In genomic region chr7:19778645-19779044, GRCm38 (mm10) we compare ENCODE assay signal across 31 mouse cellular contexts. TPM values are rescaled to one million over a fixed set of nuclear protein-coding genes. Genes with fewer than 3 reads are reported as not detected.
DNase-seq lines count a peak whose midpoint lies in the region; ATAC-seq and TF ChIP-seq lines count a peak whose summit lies in the region.
"Had no signal": no experiment of that assay in that cellular context is flagged by ENCODE, and none has a peak within 500 bp of the region (broad histone marks: within the 10 kb centered on the region; RNA-seq: fewer than 3 reads in every experiment).

No protein-coding gene starts in this region.

- no peaks in the 10 kb centered on the region for H3K27me3 ChIP-seq in limb, embryonic 14.5 days (ENCODE audit: control insufficient read depth, insufficient read depth, low read length)
- no peaks in the 10 kb centered on the region for H3K27me3 ChIP-seq in limb, embryonic 10.5 days (ENCODE audit: low read depth, poor library complexity, severe bottlenecking)
- H3K27me3 ChIP-seq in lung, postnatal 0 days (replicated peaks; ENCODE audit: insufficient read depth, low read length): no peaks in the 10 kb centered on the region
- no peaks in the 10 kb centered on the region for H3K27me3 ChIP-seq in midbrain, embryonic 13.5 days
- no peaks in the 10 kb centered on the region for H3K27me3 ChIP-seq in heart, embryonic 12.5 days (replicated peaks)
- H3K27me3 ChIP-seq: heart, embryonic 13.5 days; midbrain, embryonic 15.5 days; neural tube, embryonic 15.5 days had no signal

- WGBS in limb, embryonic 14.5 days: 85% methylated on average over 8 of the region's 8 CpGs
- WGBS in limb, embryonic 10.5 days: 88% methylated on average over 8 of the region's 8 CpGs
- 64% methylated on average over 8 of the region's 8 CpGs for WGBS in lung, postnatal 0 days
- WGBS in midbrain, embryonic 13.5 days: 89% methylated on average over 8 of the region's 8 CpGs
- WGBS in heart, embryonic 12.5 days: 85% methylated on average over 8 of the region's 8 CpGs

- H3K36me3 ChIP-seq in limb, embryonic 14.5 days (ENCODE audit: control insufficient read depth, insufficient read depth, low read length): no peaks in the 10 kb centered on the region
- H3K36me3 ChIP-seq in limb, embryonic 10.5 days: no peaks in the 10 kb centered on the region
- no peaks in the 10 kb centered on the region for H3K36me3 ChIP-seq in lung, postnatal 0 days (ENCODE audit: insufficient read depth, low read length)
- no peaks in the 10 kb centered on the region for H3K36me3 ChIP-seq in midbrain, embryonic 13.5 days
- H3K36me3 ChIP-seq in heart, embryonic 12.5 days: no peaks in the 10 kb centered on the region
- H3K36me3 ChIP-seq: heart, embryonic 13.5 days; midbrain, embryonic 15.5 days; neural tube, embryonic 15.5 days had no signal

- H3K4me1 ChIP-seq in limb, embryonic 14.5 days (ENCODE audit: control insufficient read depth, insufficient read depth, low read length): no peaks in the 10 kb centered on the region
- no peaks in the 10 kb centered on the region for H3K4me1 ChIP-seq in limb, embryonic 10.5 days
- H3K4me1 ChIP-seq in lung, postnatal 0 days (ENCODE audit: insufficient read depth, low read depth, low read length): no peaks in the 10 kb centered on the region
- no peaks in the 10 kb centered on the region for H3K4me1 ChIP-seq in midbrain, embryonic 13.5 days (replicated peaks)
- H3K4me1 ChIP-seq in heart, embryonic 12.5 days (replicated peaks): no peaks in the 10 kb centered on the region
- H3K4me1 ChIP-seq: heart, embryonic 13.5 days; midbrain, embryonic 15.5 days; neural tube, embryonic 15.5 days had no signal

- H3K27ac ChIP-seq in limb, embryonic 14.5 days (replicated peaks; ENCODE audit: low read depth, low read length): no peak overlapping the region
- H3K27ac ChIP-seq in limb, embryonic 10.5 days: no peak overlapping the region
- 0 out of 2 replicates have a peak overlapping the region, but pooled peaks have one; percentile 32 for H3K27ac ChIP-seq in lung, postnatal 0 days (ENCODE audit: low read length)
- H3K27ac ChIP-seq in midbrain, embryonic 13.5 days: no peak overlapping the region
- H3K27ac ChIP-seq in heart, embryonic 12.5 days (ENCODE audit: poor library complexity, severe bottlenecking): no peak overlapping the region
- H3K27ac ChIP-seq: heart, adult 2 months; heart, embryonic 13.5 days; kidney, postnatal 0 days; liver, embryonic 14.5 days; midbrain, embryonic 15.5 days; neural tube, embryonic 15.5 days had no signal

- H3K9ac ChIP-seq in limb, embryonic 14.5 days (ENCODE audit: low read depth, low read length, severe bottlenecking): no peak overlapping the region
- no peak overlapping the region for H3K9ac ChIP-seq in lung, postnatal 0 days (replicated peaks; ENCODE audit: low read depth)
- no peak overlapping the region for H3K9ac ChIP-seq in midbrain, embryonic 13.5 days (replicated peaks)
- H3K9ac ChIP-seq in heart, embryonic 12.5 days: no peak overlapping the region
- H3K9ac ChIP-seq: heart, embryonic 13.5 days; liver, embryonic 14.5 days; midbrain, embryonic 15.5 days; neural tube, embryonic 15.5 days had no signal

- no peaks in the 10 kb centered on the region for H3K9me3 ChIP-seq in limb, embryonic 14.5 days (ENCODE audit: control insufficient read depth, low read length)
- H3K9me3 ChIP-seq in limb, embryonic 10.5 days (replicated peaks): peaks cover 2% of the 10 kb centered on the region; the same call in 1 of the 2 replicates
- H3K9me3 ChIP-seq in lung, postnatal 0 days (ENCODE audit: low read length): no peaks in the 10 kb centered on the region
- no peaks in the 10 kb centered on the region; the same call in 1 of the 2 replicates for H3K9me3 ChIP-seq in midbrain, embryonic 13.5 days
- H3K9me3 ChIP-seq in heart, embryonic 12.5 days (replicated peaks): peaks cover 4% of the 10 kb centered on the region; the same call in 1 of the 2 replicates
- H3K9me3 ChIP-seq: heart, embryonic 13.5 days; midbrain, embryonic 15.5 days; neural tube, embryonic 15.5 days had no signal

- no peak for ATAC-seq in limb, embryonic 14.5 days (ENCODE audit: low FRiP score, low read depth)
- peak; percentile 75 for ATAC-seq in lung, postnatal 0 days
- no peak for ATAC-seq in midbrain, embryonic 13.5 days
- no peak for ATAC-seq in heart, embryonic 12.5 days (ENCODE audit: insufficient number of reproducible peaks, low FRiP score)
- no peak for ATAC-seq in erythroblast, adult 5-6 weeks (replicated peaks; ENCODE audit: low FRiP score, poor library complexity, severe bottlenecking)
- ATAC-seq: forebrain, embryonic 14.5 days; hindbrain, embryonic 16.5 days; midbrain, embryonic 15.5 days had no signal

- H3K4me3 ChIP-seq in limb, embryonic 14.5 days (replicated peaks; ENCODE audit: low read length): no peak overlapping the region
- no peak overlapping the region for H3K4me3 ChIP-seq in limb, embryonic 10.5 days
- H3K4me3 ChIP-seq in lung, postnatal 0 days (ENCODE audit: low read depth, low read length): no peak overlapping the region
- no peak overlapping the region for H3K4me3 ChIP-seq in midbrain, embryonic 13.5 days (replicated peaks)
- H3K4me3 ChIP-seq in heart, embryonic 12.5 days: no peak overlapping the region
- H3K4me3 ChIP-seq: heart, adult 2 months; heart, embryonic 13.5 days; midbrain, embryonic 15.5 days; neural tube, embryonic 15.5 days had no signal

- TF ChIP-seq POLR2A in limb, embryonic 14.5 days (IDR thresholded peaks at IDR 0.05; ENCODE audit: borderline replicate concordance, extremely low read depth, insufficient read depth, insufficient read length): no peak

- TF ChIP-seq CTCF in lung, postnatal 0 days (IDR thresholded peaks at IDR 0.05): no peak

- peak; percentile 40; the same call in 1 of the 2 replicates for TF ChIP-seq EP300 in lung, postnatal 0 days (IDR thresholded peaks at IDR 0.05)

- no peak overlapping the region for H3K4me2 ChIP-seq in limb, embryonic 14.5 days (replicated peaks; ENCODE audit: low read depth, low read length, severe bottlenecking)
- no peak overlapping the region for H3K4me2 ChIP-seq in lung, postnatal 0 days (replicated peaks; ENCODE audit: low read depth, low read length)
- H3K4me2 ChIP-seq in midbrain, embryonic 13.5 days (replicated peaks): no peak overlapping the region
- no peak overlapping the region for H3K4me2 ChIP-seq in heart, embryonic 12.5 days
- H3K4me2 ChIP-seq: heart, embryonic 13.5 days; midbrain, embryonic 15.5 days; neural tube, embryonic 15.5 days had no signal

- peak; percentile 46 for DNase-seq in limb, embryonic 14.5 days (ENCODE audit: low spot score)
- no peak for DNase-seq in limb, embryonic 10.5 days (ENCODE audit: low spot score)
- DNase-seq in lung, adult 18-20 months: peak; percentile 84 to 90
- peak; percentile 74 for DNase-seq in lung, postnatal 0 days (ENCODE audit: low spot score)
- DNase-seq in lung, postnatal 4 days: peak; percentile 74 to 78
- DNase-seq: adrenal gland, postnatal 10 days; cerebellum, adult 9-11 months; gastrocnemius, postnatal 25 days; heart, adult 2 months; heart, postnatal 10 days; kidney, adult 18-20 months; kidney, postnatal 4 days; left cerebral cortex, postnatal 4 days; liver; retina, postnatal 1 day; right cerebral cortex, postnatal 14 days had no signal

RNA-seq across cellular contexts. Expression of gene Bcam, which starts 7.8 kb away (rescaled TPM):
- polyA plus RNA-seq in limb, embryonic 14.5 days (2012; rRNA removed): 94.3 and 108 TPM in 2 replicates
- 114 and 116 TPM in 2 replicates for polyA plus RNA-seq in limb, embryonic 14.5 days (2014; fragmentation: Nextera tagmentation; extraction: Ambion mirVana)
- 53.8 and 58.6 TPM in 2 replicates for polyA plus RNA-seq in limb, embryonic 10.5 days (2016; fragmentation: Nextera tagmentation; extraction: Ambion mirVana)
- polyA plus RNA-seq in lung, postnatal 0 days (2015; fragmentation: Nextera tagmentation; extraction: Ambion mirVana): 477 and 507 TPM in 2 replicates
- 5.2 and 6.4 TPM in 2 replicates for polyA plus RNA-seq in midbrain, embryonic 13.5 days (2015; fragmentation: Nextera tagmentation; extraction: Ambion mirVana)
- polyA plus RNA-seq in heart, embryonic 12.5 days (2016; fragmentation: Nextera tagmentation; extraction: Ambion mirVana): 232 and 245 TPM in 2 replicates
- not detected in 2 replicates for total RNA-seq in erythroblast, adult 5-6 weeks (2015; ENCODE audit: low replicate concordance)
- total RNA-seq in erythroblast, adult 5-6 weeks (2017; ENCODE audit: low replicate concordance): not detected in 2 replicates

RNA-seq across cellular contexts. Expression of gene Cblc, which starts 18.0 kb away (rescaled TPM):
- 5.2 and 5.9 TPM in 2 replicates for polyA plus RNA-seq in limb, embryonic 14.5 days (2012; rRNA removed)
- 7.5 and 8.6 TPM in 2 replicates for polyA plus RNA-seq in limb, embryonic 14.5 days (2014; fragmentation: Nextera tagmentation; extraction: Ambion mirVana)
- 1.4 and 1.6 TPM in 2 replicates for polyA plus RNA-seq in limb, embryonic 10.5 days (2016; fragmentation: Nextera tagmentation; extraction: Ambion mirVana)
- 18.4 and 23.9 TPM in 2 replicates for polyA plus RNA-seq in lung, postnatal 0 days (2015; fragmentation: Nextera tagmentation; extraction: Ambion mirVana)
- polyA plus RNA-seq in midbrain, embryonic 13.5 days (2015; fragmentation: Nextera tagmentation; extraction: Ambion mirVana): 0.32 TPM in 1 of 2 replicates, not detected in the other
- polyA plus RNA-seq in heart, embryonic 12.5 days (2016; fragmentation: Nextera tagmentation; extraction: Ambion mirVana): 0.27 TPM in 1 of 2 replicates, not detected in the other
- not detected in 2 replicates for total RNA-seq in erythroblast, adult 5-6 weeks (2015; ENCODE audit: low replicate concordance)
- not detected in 2 replicates for total RNA-seq in erythroblast, adult 5-6 weeks (2017; ENCODE audit: low replicate concordance)
- total RNA-seq: gastrocnemius, postnatal 25 days; layer of hippocampus, adult 8-10 months; layer of hippocampus, postnatal 25 days; left cerebral cortex, adult 8-10 months had no signal
- polyA plus RNA-seq: cortical plate, adult 2 months; forebrain, embryonic 14.5 days; testis, adult 2 months had no signal

RNA-seq across cellular contexts. Expression of gene Nectin2, which starts 28.4 kb away (rescaled TPM):
- polyA plus RNA-seq in limb, embryonic 14.5 days (2012; rRNA removed): 58.9 and 72.1 TPM in 2 replicates
- 71.3 and 80.8 TPM in 2 replicates for polyA plus RNA-seq in limb, embryonic 14.5 days (2014; fragmentation: Nextera tagmentation; extraction: Ambion mirVana)
- 78.1 and 87.9 TPM in 2 replicates for polyA plus RNA-seq in limb, embryonic 10.5 days (2016; fragmentation: Nextera tagmentation; extraction: Ambion mirVana)
- 113 and 116 TPM in 2 replicates for polyA plus RNA-seq in lung, postnatal 0 days (2015; fragmentation: Nextera tagmentation; extraction: Ambion mirVana)
- 40.6 and 48.0 TPM in 2 replicates for polyA plus RNA-seq in midbrain, embryonic 13.5 days (2015; fragmentation: Nextera tagmentation; extraction: Ambion mirVana)
- 99.1 and 101 TPM in 2 replicates for polyA plus RNA-seq in heart, embryonic 12.5 days (2016; fragmentation: Nextera tagmentation; extraction: Ambion mirVana)
- total RNA-seq in erythroblast, adult 5-6 weeks (2015; ENCODE audit: low replicate concordance): not detected in 2 replicates
- total RNA-seq in erythroblast, adult 5-6 weeks (2017; ENCODE audit: low replicate concordance): 1.0 TPM in 1 of 2 replicates, not detected in the other

RNA-seq across cellular contexts. Expression of gene Bcl3, which starts 43.9 kb away (rescaled TPM):
- polyA plus RNA-seq in limb, embryonic 14.5 days (2012; rRNA removed): 5.5 and 7.6 TPM in 2 replicates
- 3.1 and 4.7 TPM in 2 replicates for polyA plus RNA-seq in limb, embryonic 14.5 days (2014; fragmentation: Nextera tagmentation; extraction: Ambion mirVana)
- 0.82 and 1.2 TPM in 2 replicates for polyA plus RNA-seq in limb, embryonic 10.5 days (2016; fragmentation: Nextera tagmentation; extraction: Ambion mirVana)
- polyA plus RNA-seq in lung, postnatal 0 days (2015; fragmentation: Nextera tagmentation; extraction: Ambion mirVana): 8.3 and 20.0 TPM in 2 replicates
- 0.27 and 0.88 TPM in 2 replicates for polyA plus RNA-seq in midbrain, embryonic 13.5 days (2015; fragmentation: Nextera tagmentation; extraction: Ambion mirVana)
- 1.4 and 1.7 TPM in 2 replicates for polyA plus RNA-seq in heart, embryonic 12.5 days (2016; fragmentation: Nextera tagmentation; extraction: Ambion mirVana)
- total RNA-seq in erythroblast, adult 5-6 weeks (2015; ENCODE audit: low replicate concordance): 14.8 TPM in 1 of 2 replicates, not detected in the other
- 0.84 and 1.5 TPM in 2 replicates for total RNA-seq in erythroblast, adult 5-6 weeks (2017; ENCODE audit: low replicate concordance)
